Mouse (Mus musculus): ENCODE data around the gene Actr2. TPM values are rescaled to one million over a fixed set of nuclear protein-coding genes. Genes with fewer than 3 reads are reported as not detected.

Actr2 gene
- polyA plus RNA-seq, 2 experiments: 30.3 to 31.0 TPM

- no peak for DNase-seq (ENCODE audit: low read depth in 3 of 3, low spot score in 3 of 3)
- no peak for TF ChIP-seq EP300 (IDR thresholded peaks at IDR 0.05; ENCODE audit: low read depth)
- no peak for TF ChIP-seq CTCF (IDR thresholded peaks at IDR 0.05; ENCODE audit: low read depth)
Observed at GRCm38 (mm10) chr11:20038723-20039122, 74.0 kb downstream of the Actr2 start.

GRCm38 (mm10) chr11:20037739-20038138 lies 75.0 kb downstream of the Actr2 start:
- no peaks in the 10 kb centered on the region for H3K36me3 ChIP-seq (replicated peaks; ENCODE audit: control insufficient read depth, insufficient read depth, low read depth)
- H3K4me2 ChIP-seq (ENCODE audit: low read depth): no peak overlapping the region
- peaks cover 0 to 3% of the 10 kb centered on the region in 2 experiments; a peak in 3 of 4 replicates for H3K4me1 ChIP-seq (replicated peaks; ENCODE audit: control insufficient read depth in 2 of 2, insufficient read depth in 2 of 2, low read length in 1 of 2)
- 67% methylated on average over 4 of the region's 4 CpGs for WGBS (ENCODE audit: insufficient replicate concordance)
- DNase-seq (ENCODE audit: low read depth in 3 of 3, low spot score in 3 of 3) (no peak), ATAC-seq (ENCODE audit: insufficient read depth) (no peak)
- no peaks in the 10 kb centered on the region for H3K9me3 ChIP-seq (ENCODE audit: control insufficient read depth, low read length)
- no peak overlapping the region for H3K4me3 ChIP-seq (ENCODE audit: insufficient read depth in 1 of 2, low read depth in 2 of 2, low read length in 2 of 2)
- no peak for TF ChIP-seq CTCF (IDR thresholded peaks at IDR 0.05; ENCODE audit: low read depth)
- no peak for TF ChIP-seq EP300 (IDR thresholded peaks at IDR 0.05; ENCODE audit: low read depth)
- H3K27me3 ChIP-seq (ENCODE audit: control insufficient read depth, insufficient read depth, low read length): no peaks in the 10 kb centered on the region
- no peak overlapping the region for H3K9ac ChIP-seq (replicated peaks)
- no peak overlapping the region for H3K27ac ChIP-seq

More at GRCm38 (mm10) chr11:20038723-20039122, 74.0 kb downstream of the Actr2 start:
- Histone ChIP-seq H3K27me3 (ENCODE audit: control insufficient read depth, insufficient read depth, low read length) (no peaks in the 10 kb centered on the region), H3K9ac (replicated peaks) (no peak overlapping the region), H3K27ac (no peak overlapping the region), H3K4me2 (ENCODE audit: low read depth) (no peak overlapping the region), H3K4me1 (replicated peaks; ENCODE audit: control insufficient read depth in 2 of 2, insufficient read depth in 2 of 2, low read length in 1 of 2) (peaks cover 4 to 11% of the 10 kb centered on the region in 2 experiments; a peak in 3 of 4 replicates), H3K4me3 (ENCODE audit: insufficient read depth in 1 of 2, low read depth in 2 of 2, low read length in 2 of 2) (no peak overlapping the region), H3K36me3 (replicated peaks; ENCODE audit: control insufficient read depth, insufficient read depth, low read depth) (no peaks in the 10 kb centered on the region), H3K9me3 (ENCODE audit: control insufficient read depth, low read length) (no peaks in the 10 kb centered on the region)
- no peak for ATAC-seq (ENCODE audit: insufficient read depth)
- WGBS (ENCODE audit: insufficient replicate concordance): 50% methylated on average over 8 of the region's 8 CpGs

DNA sequence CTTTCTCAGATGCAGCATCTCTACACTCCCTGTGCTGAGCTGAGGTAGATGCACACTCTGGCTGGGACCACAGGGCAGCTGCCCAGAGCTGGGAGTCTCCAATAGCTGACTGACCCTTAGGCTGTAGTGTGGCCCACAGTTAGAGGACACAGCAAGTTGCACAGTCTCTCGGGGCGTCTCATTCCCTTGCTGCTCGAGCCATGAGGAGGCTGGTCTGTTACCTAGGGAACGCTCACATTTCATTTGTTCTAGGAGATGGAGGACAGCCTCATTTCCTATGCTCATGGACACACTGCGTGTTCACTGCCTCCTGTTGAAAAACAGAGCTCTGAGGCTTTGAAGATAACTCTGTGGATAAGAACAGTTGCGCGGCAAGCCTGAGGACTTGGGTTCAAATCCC lies 76.7 kb downstream of the Actr2 start:
- Histone ChIP-seq H3K4me2 (ENCODE audit: low read depth) (no peak overlapping the region), H3K27me3 (ENCODE audit: control insufficient read depth, insufficient read depth, low read length) (no peaks in the 10 kb centered on the region), H3K27ac (no peak overlapping the region), H3K4me3 (ENCODE audit: insufficient read depth in 1 of 2, low read depth in 2 of 2, low read length in 2 of 2) (no peak overlapping the region), H3K4me1 (replicated peaks; ENCODE audit: control insufficient read depth in 2 of 2, insufficient read depth in 2 of 2, low read length in 1 of 2) (peaks cover 0 to 3% of the 10 kb centered on the region in 2 experiments; a peak in 2 of 4 replicates), H3K9me3 (ENCODE audit: control insufficient read depth, low read length) (no peaks in the 10 kb centered on the region), H3K9ac (replicated peaks) (no peak overlapping the region), H3K36me3 (replicated peaks; ENCODE audit: control insufficient read depth, insufficient read depth, low read depth) (no peaks in the 10 kb centered on the region)
- TF ChIP-seq CTCF (IDR thresholded peaks at IDR 0.05; ENCODE audit: low read depth) (no peak), EP300 (IDR thresholded peaks at IDR 0.05; ENCODE audit: low read depth) (no peak)
- 76% methylated on average over 7 of the region's 7 CpGs for WGBS (ENCODE audit: insufficient replicate concordance)
- no peak for ATAC-seq (ENCODE audit: insufficient read depth)
- no peak for DNase-seq (ENCODE audit: low read depth in 3 of 3, low spot score in 3 of 3)

DNA sequence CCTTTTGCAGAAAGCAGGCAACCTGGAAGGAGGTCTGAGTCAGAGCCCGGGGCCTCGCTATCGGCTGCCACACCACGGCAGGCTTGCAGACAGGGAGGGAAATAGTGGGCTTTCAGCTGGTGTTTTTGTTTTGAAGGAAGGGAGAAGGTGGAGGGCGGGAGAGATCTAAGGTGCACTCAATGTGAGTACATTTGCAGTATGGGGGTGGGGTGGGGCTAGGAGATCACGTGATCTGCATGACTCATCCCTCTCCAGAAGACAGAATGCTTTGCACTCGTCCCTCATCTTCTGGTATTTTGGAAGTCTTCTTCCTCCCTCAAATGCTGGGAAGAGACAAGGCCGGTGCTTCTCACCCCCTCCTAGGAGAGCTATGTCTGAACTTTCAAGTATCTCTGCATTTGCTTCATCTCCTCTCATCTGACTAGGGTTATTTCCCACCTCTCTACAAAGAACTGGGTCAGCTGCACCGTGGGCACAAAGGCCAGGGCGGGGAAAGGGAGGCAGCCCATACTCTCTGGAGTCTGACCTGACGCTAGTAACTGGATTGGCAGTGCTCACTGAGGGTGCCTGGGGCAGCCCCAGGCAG lies 77.3 kb downstream of the Actr2 start:
- Histone ChIP-seq H3K4me2 (ENCODE audit: low read depth) (no peak overlapping the region), H3K4me3 (ENCODE audit: insufficient read depth in 1 of 2, low read depth in 2 of 2, low read length in 2 of 2) (no peak overlapping the region), H3K36me3 (replicated peaks; ENCODE audit: control insufficient read depth, insufficient read depth, low read depth) (no peaks in the 10 kb centered on the region), H3K9ac (replicated peaks) (no peak overlapping the region), H3K4me1 (replicated peaks; ENCODE audit: control insufficient read depth in 2 of 2, insufficient read depth in 2 of 2, low read length in 1 of 2) (peaks cover 0 to 3% of the 10 kb centered on the region in 2 experiments; a peak in 2 of 4 replicates), H3K27ac (no peak overlapping the region), H3K9me3 (ENCODE audit: control insufficient read depth, low read length) (no peaks in the 10 kb centered on the region), H3K27me3 (ENCODE audit: control insufficient read depth, insufficient read depth, low read length) (no peaks in the 10 kb centered on the region)
- DNase-seq (ENCODE audit: low read depth in 3 of 3, low spot score in 3 of 3) (peak in 1 of 3 experiments; percentile 36), ATAC-seq (ENCODE audit: insufficient read depth) (peak; percentile 60; the same call in 1 of the 2 replicates)
- 34% methylated on average over 11 of the region's 11 CpGs for WGBS (ENCODE audit: insufficient replicate concordance)
- TF ChIP-seq EP300 (IDR thresholded peaks at IDR 0.05; ENCODE audit: low read depth): no peak
- TF ChIP-seq CTCF (IDR thresholded peaks at IDR 0.05; ENCODE audit: low read depth): no peak

GRCm38 (mm10) chr11:20034337-20034947 lies 78.3 kb downstream of the Actr2 start:
- H3K36me3 ChIP-seq (replicated peaks; ENCODE audit: control insufficient read depth, insufficient read depth, low read depth): no peaks in the 10 kb centered on the region
- no peak for TF ChIP-seq EP300 (IDR thresholded peaks at IDR 0.05; ENCODE audit: low read depth)
- TF ChIP-seq CTCF (IDR thresholded peaks at IDR 0.05; ENCODE audit: low read depth): no peak
- 69% methylated on average over 14 of the region's 14 CpGs for WGBS (ENCODE audit: insufficient replicate concordance)
- H3K4me3 ChIP-seq (ENCODE audit: insufficient read depth in 1 of 2, low read depth in 2 of 2, low read length in 2 of 2): no peak overlapping the region
- H3K27me3 ChIP-seq (ENCODE audit: control insufficient read depth, insufficient read depth, low read length): no peaks in the 10 kb centered on the region
- H3K9me3 ChIP-seq (ENCODE audit: control insufficient read depth, low read length): no peaks in the 10 kb centered on the region
- H3K4me2 ChIP-seq (ENCODE audit: low read depth): no peak overlapping the region
- H3K4me1 ChIP-seq (replicated peaks; ENCODE audit: control insufficient read depth in 2 of 2, insufficient read depth in 2 of 2, low read length in 1 of 2): peaks cover 0 to 5% of the 10 kb centered on the region in 2 experiments; a peak in 2 of 4 replicates
- H3K27ac ChIP-seq: no peak overlapping the region
- no peak overlapping the region for H3K9ac ChIP-seq (replicated peaks)
- DNase-seq (ENCODE audit: low read depth in 3 of 3, low spot score in 3 of 3): no peak
- no peak for ATAC-seq (ENCODE audit: insufficient read depth)

Data from liver, embryonic 14.5 days (tissue).